Mouse (Mus musculus) olfactory bulb, adult 2 months (tissue): ENCODE measurements at regions not wholly inside any gene's neighbourhood (a gene's known extent, or its start where the extent isn't known, plus 50 kb on each side); places are given as distances from the start of the nearest gene placed in this dataset.

Experiments
- CTCF ChIP-seq: fragments of 200-500 bp; IDR thresholded peaks from 2 replicates; pipeline ENCODE4 v1.5.1; 2012; ENCODE audit warnings: low read depth, mild to moderate bottlenecking, low read length, moderate library complexity; ENCODE audit not compliant: insufficient read depth
- POLR2A ChIP-seq: fragments of 200-500 bp; IDR thresholded peaks from 2 replicates; pipeline ENCODE4 v1.6.1; 2012; ENCODE audit warnings: mild to moderate bottlenecking, low read depth, low read length, moderate library complexity; ENCODE audit not compliant: insufficient read depth

GRCm38 (mm10) chr13:97588085-97588484 lies 172.3 kb downstream of the Gm10260 start:
- TF ChIP-seq CTCF: no peak
- TF ChIP-seq POLR2A: no peak
